Mouse (Mus musculus): ENCODE data around the gene Gas2. TPM values are rescaled to one million over a fixed set of nuclear protein-coding genes. Genes with fewer than 3 reads are reported as not detected.

Gene Gas2
- polyA plus RNA-seq, 1 experiment from 2014 or later: 12.3 TPM

DNA sequence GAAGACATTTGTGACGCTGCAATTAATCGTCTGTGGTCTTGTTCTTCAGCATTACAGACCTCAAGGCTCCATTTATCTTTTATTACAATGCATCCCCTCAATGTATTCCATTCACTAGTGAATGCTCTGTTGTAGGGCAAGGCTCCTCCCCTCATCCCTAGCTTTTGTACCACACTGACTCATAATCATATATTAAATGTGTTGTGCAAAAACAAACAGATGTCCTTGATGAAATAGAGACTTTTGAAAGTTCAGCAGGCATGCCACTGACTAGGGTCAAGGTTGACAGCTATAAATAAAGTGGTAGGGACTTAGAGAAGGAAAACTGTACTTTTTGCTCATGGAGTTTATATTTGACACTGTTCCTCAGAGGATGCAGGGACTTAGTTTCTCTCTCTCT, 111.7 kb downstream of the Gas2 start:
- H3K4me3 ChIP-seq (ENCODE audit: low read length): no peak overlapping the region
- no peaks in the 10 kb centered on the region for H3K9me3 ChIP-seq (ENCODE audit: control insufficient read depth, low read length)
- H3K4me1 ChIP-seq (ENCODE audit: control insufficient read depth, insufficient read depth, low read depth, low read length): no peaks in the 10 kb centered on the region
- no peaks in the 10 kb centered on the region for H3K27me3 ChIP-seq (replicated peaks; ENCODE audit: control insufficient read depth, insufficient read depth, low read length)
- H3K4me2 ChIP-seq (ENCODE audit: low read length): no peak overlapping the region
- H3K27ac ChIP-seq (ENCODE audit: low read depth, low read length): no peak overlapping the region
- H3K9ac ChIP-seq (ENCODE audit: low read depth, low read length): no peak overlapping the region
- WGBS: 59% methylated on average over 2 of the region's 2 CpGs
- no peak for ATAC-seq
- H3K36me3 ChIP-seq (ENCODE audit: control insufficient read depth, insufficient read depth, low read length): no peaks in the 10 kb centered on the region

DNA sequence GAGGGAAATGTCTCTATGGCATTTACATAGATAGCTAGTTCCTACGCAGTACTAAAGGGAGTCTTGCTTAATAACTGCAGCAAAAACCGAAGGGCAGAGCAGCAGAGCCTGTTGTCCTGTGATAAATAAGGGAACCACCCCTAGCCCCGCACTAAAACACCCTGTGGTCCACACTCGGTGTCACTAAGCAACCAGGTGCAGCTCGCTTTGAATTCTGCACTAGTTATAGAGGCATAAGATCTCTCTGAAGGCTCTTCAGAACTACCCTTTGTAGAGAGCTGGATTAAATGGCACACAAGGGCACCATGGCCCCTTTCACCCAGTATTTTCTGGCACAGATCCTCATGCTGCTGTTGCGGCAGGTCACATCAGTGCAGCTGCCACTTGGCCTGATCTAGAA, 113.4 kb downstream of the Gas2 start:
- no peaks in the 10 kb centered on the region for H3K4me1 ChIP-seq (ENCODE audit: control insufficient read depth, insufficient read depth, low read depth, low read length)
- no peaks in the 10 kb centered on the region for H3K36me3 ChIP-seq (ENCODE audit: control insufficient read depth, insufficient read depth, low read length)
- no peaks in the 10 kb centered on the region for H3K27me3 ChIP-seq (replicated peaks; ENCODE audit: control insufficient read depth, insufficient read depth, low read length)
- no peak overlapping the region for H3K9ac ChIP-seq (ENCODE audit: low read depth, low read length)
- no peak overlapping the region for H3K27ac ChIP-seq (ENCODE audit: low read depth, low read length)
- H3K4me2 ChIP-seq (ENCODE audit: low read length): no peak overlapping the region
- no peaks in the 10 kb centered on the region for H3K9me3 ChIP-seq (ENCODE audit: control insufficient read depth, low read length)
- 49% methylated on average over 6 of the region's 6 CpGs for WGBS
- ATAC-seq: no peak
- no peak overlapping the region for H3K4me3 ChIP-seq (ENCODE audit: low read length)

DNA sequence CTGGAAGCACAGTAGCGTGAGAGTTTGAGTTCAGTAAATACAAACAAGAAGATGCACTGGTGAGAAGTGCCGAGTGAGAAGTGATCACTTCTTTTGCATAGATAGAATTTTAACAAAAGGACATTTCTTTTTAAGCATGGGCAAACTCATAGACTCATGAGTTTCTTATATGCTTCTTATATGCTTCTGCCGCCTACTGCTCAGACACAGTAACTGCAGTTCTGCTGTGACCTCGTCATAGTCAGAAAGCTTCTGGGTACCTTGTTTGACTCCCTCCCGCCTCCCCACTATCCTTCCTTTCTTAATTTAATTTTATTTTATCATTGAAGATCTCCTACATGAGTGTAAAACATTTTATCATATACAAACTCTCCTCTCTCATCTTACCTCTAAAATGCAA, 117.5 kb downstream of the Gas2 start:
- no peaks in the 10 kb centered on the region for H3K9me3 ChIP-seq (ENCODE audit: control insufficient read depth, low read length)
- H3K27ac ChIP-seq (ENCODE audit: low read depth, low read length): no peak overlapping the region
- no peaks in the 10 kb centered on the region for H3K36me3 ChIP-seq (ENCODE audit: control insufficient read depth, insufficient read depth, low read length)
- H3K4me2 ChIP-seq (ENCODE audit: low read length): no peak overlapping the region
- no peak overlapping the region for H3K9ac ChIP-seq (ENCODE audit: low read depth, low read length)
- no peaks in the 10 kb centered on the region for H3K4me1 ChIP-seq (ENCODE audit: control insufficient read depth, insufficient read depth, low read depth, low read length)
- 47% methylated on average over 5 of the region's 5 CpGs for WGBS
- H3K4me3 ChIP-seq (ENCODE audit: low read length): no peak overlapping the region
- ATAC-seq: no peak
- no peaks in the 10 kb centered on the region for H3K27me3 ChIP-seq (replicated peaks; ENCODE audit: control insufficient read depth, insufficient read depth, low read length)

DNA sequence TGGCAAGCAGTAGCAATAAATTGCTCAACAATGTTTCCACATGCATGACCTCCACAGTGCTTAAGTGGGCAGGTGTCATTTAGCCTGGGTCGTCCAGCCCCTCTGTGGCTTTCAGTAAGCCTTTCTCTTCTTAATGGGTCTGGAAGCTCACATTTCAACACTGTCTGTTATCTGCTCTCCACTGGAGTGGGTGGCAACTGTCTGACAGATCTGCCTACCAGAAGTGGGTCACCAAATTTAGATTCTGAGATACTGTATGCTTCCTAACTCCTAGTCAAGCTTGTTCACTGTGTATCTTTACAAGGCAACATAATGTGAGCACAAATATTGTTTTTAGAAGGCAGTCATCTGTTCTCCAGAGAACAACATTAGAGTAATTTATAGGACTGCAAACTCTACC, 120.5 kb downstream of the Gas2 start:
- no peak overlapping the region for H3K27ac ChIP-seq (ENCODE audit: low read depth, low read length)
- H3K9me3 ChIP-seq (ENCODE audit: control insufficient read depth, low read length): no peaks in the 10 kb centered on the region
- no peak overlapping the region for H3K9ac ChIP-seq (ENCODE audit: low read depth, low read length)
- no peak overlapping the region for H3K4me2 ChIP-seq (ENCODE audit: low read length)
- no peak overlapping the region for H3K4me3 ChIP-seq (ENCODE audit: low read length)
- no peaks in the 10 kb centered on the region for H3K27me3 ChIP-seq (replicated peaks; ENCODE audit: control insufficient read depth, insufficient read depth, low read length)
- no peaks in the 10 kb centered on the region for H3K4me1 ChIP-seq (ENCODE audit: control insufficient read depth, insufficient read depth, low read depth, low read length)
- no peak for ATAC-seq
- no peaks in the 10 kb centered on the region for H3K36me3 ChIP-seq (ENCODE audit: control insufficient read depth, insufficient read depth, low read length)
- 41% methylated on average over 1 of the region's 1 CpGs for WGBS

DNA sequence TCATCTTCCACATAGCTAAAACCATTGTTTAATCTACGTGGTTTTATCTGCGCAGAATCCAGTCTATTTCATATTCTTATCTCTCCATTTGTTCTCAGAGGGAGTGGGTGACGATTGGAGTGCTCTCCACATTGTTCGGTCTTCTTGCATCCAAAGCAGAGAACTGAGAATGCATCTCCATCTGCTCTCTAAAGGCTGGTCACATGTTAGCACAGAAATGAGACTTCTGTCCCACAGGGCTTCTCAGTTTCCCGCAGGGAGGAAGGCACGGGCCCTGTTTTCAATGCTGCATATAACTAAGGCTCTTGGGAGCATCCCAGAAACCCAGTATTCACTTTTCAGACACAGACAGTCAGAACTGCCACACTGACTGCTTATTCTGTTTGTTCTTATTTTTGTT, 123.9 kb downstream of the Gas2 start:
- H3K4me1 ChIP-seq (ENCODE audit: control insufficient read depth, insufficient read depth, low read depth, low read length): no peaks in the 10 kb centered on the region
- no peak for ATAC-seq
- H3K9ac ChIP-seq (ENCODE audit: low read depth, low read length): no peak overlapping the region
- no peaks in the 10 kb centered on the region for H3K27me3 ChIP-seq (replicated peaks; ENCODE audit: control insufficient read depth, insufficient read depth, low read length)
- no peaks in the 10 kb centered on the region for H3K9me3 ChIP-seq (ENCODE audit: control insufficient read depth, low read length)
- H3K27ac ChIP-seq (ENCODE audit: low read depth, low read length): no peak overlapping the region
- H3K36me3 ChIP-seq (ENCODE audit: control insufficient read depth, insufficient read depth, low read length): no peaks in the 10 kb centered on the region
- no peak overlapping the region for H3K4me2 ChIP-seq (ENCODE audit: low read length)
- H3K4me3 ChIP-seq (ENCODE audit: low read length): no peak overlapping the region
- WGBS: 83% methylated on average over 6 of the region's 6 CpGs

DNA sequence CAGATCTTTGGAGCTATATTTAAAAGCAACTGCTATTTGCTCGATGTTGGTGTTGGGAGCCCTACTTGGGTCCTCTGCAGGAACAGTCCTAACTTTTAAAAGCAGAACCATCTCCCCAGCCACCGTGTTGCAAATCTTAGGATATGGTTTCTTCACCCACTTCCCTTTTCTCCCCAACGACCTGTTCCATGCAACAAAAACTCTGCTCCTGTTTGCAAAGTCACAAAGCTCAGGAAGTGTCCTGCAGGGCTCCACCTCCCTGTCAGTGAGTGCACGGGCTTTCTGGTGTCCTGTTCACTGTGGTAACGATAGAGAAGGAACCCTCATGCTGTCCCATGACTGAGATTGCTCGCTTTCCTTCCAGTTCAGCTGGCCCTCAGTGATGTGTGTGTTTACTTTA, 125.1 kb downstream of the Gas2 start:
- Histone ChIP-seq H3K27ac (ENCODE audit: low read depth, low read length) (no peak overlapping the region), H3K9me3 (ENCODE audit: control insufficient read depth, low read length) (no peaks in the 10 kb centered on the region), H3K27me3 (replicated peaks; ENCODE audit: control insufficient read depth, insufficient read depth, low read length) (no peaks in the 10 kb centered on the region), H3K4me2 (ENCODE audit: low read length) (no peak overlapping the region), H3K4me1 (ENCODE audit: control insufficient read depth, insufficient read depth, low read depth, low read length) (no peaks in the 10 kb centered on the region), H3K9ac (ENCODE audit: low read depth, low read length) (no peak overlapping the region), H3K4me3 (ENCODE audit: low read length) (no peak overlapping the region), H3K36me3 (ENCODE audit: control insufficient read depth, insufficient read depth, low read length) (no peaks in the 10 kb centered on the region)
- no peak for ATAC-seq
- 73% methylated on average over 6 of the region's 6 CpGs for WGBS

DNA sequence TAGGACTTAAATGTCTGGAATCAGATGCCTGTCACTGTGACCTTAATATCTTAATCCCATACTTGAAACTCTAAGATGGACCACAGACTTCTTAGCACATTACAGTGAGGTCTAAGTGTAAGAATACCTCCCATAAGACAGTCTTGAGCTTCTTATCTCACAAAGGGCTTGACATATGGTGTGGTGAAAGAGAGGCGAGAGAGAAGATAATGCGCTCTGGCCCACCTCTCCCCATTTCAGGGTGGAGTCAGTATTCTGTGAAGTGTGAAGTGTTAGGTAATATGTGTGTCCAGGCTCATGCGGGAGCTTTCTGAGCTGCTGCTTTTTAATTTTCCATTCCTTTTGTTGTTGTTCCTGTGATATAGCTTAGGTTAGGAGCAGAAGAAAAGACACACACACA, 129.2 kb downstream of the Gas2 start:
- H3K4me2 ChIP-seq (ENCODE audit: low read length): no peak overlapping the region
- H3K36me3 ChIP-seq (ENCODE audit: control insufficient read depth, insufficient read depth, low read length): no peaks in the 10 kb centered on the region
- H3K9ac ChIP-seq (ENCODE audit: low read depth, low read length): no peak overlapping the region
- WGBS: 82% methylated on average over 3 of the region's 3 CpGs
- no peaks in the 10 kb centered on the region for H3K9me3 ChIP-seq (ENCODE audit: control insufficient read depth, low read length)
- no peaks in the 10 kb centered on the region for H3K4me1 ChIP-seq (ENCODE audit: control insufficient read depth, insufficient read depth, low read depth, low read length)
- no peak overlapping the region for H3K4me3 ChIP-seq (ENCODE audit: low read length)
- no peak for ATAC-seq
- H3K27me3 ChIP-seq (replicated peaks; ENCODE audit: control insufficient read depth, insufficient read depth, low read length): no peaks in the 10 kb centered on the region
- no peak overlapping the region for H3K27ac ChIP-seq (ENCODE audit: low read depth, low read length)

DNA sequence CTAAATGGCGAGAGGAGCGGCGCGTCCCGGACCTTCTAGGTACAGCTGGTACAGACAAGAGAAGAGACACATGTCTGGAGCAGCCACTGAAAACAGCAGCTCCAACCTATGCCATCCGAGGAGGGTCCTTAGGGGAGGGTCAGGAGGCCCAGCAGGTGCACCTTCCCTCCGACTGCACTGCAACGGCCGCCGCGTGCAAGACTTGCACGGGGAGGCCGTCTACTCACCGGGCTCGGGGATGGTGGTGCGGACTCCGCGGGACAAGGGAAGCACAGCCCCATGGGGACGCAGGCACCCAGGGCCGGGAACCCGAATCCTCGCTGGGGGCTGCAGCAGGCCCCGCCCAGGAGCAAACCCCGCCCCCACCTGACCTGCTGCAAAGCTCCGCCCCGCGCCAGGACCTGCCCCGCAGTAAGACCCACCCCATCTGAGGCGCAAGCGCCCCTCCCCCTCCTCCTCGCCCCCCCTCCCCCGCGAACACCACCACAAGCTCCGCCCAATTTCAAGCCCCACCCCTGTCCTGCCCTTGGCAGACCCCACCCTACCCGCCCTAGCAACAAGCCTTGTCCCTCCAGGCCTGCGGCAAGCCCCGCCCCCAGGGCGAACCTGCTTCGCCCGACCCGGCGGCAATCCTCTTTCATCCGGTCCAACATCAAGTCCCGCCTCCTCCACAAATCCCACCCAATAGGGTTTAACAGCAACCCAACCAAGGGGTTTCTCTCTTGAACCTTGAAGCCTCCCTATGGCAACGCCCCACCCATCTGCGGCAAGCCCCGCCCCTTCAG, 143.9 kb downstream of the Gas2 start, which contains the start of gene Svip:
TSS of gene Svip (minus strand) at position 508 of the 785 bp plus-strand sequence.
- peak within 1 kb of the TSS; percentile 77 for H3K9ac ChIP-seq (ENCODE audit: low read depth, low read length)
- H3K27ac ChIP-seq (ENCODE audit: low read depth, low read length): peak within 1 kb of the TSS; percentile 84
- H3K4me3 ChIP-seq (ENCODE audit: low read length): peak within 1 kb of the TSS; percentile 85
- WGBS: under 1% methylated on average over 39 of the region's 47 CpGs
- H3K27me3 ChIP-seq (replicated peaks; ENCODE audit: control insufficient read depth, insufficient read depth, low read length): no peaks in the 10 kb centered on the region; the same call in 1 of the 2 replicates
- H3K4me1 ChIP-seq (ENCODE audit: control insufficient read depth, insufficient read depth, low read depth, low read length): peaks cover 4% of the 10 kb centered on the region
- peak; percentile 97 for ATAC-seq
- no peaks in the 10 kb centered on the region for H3K9me3 ChIP-seq (ENCODE audit: control insufficient read depth, low read length)
- no peaks in the 10 kb centered on the region for H3K36me3 ChIP-seq (ENCODE audit: control insufficient read depth, insufficient read depth, low read length)
- peak within 1 kb of the TSS; percentile 64 for H3K4me2 ChIP-seq (ENCODE audit: low read length)

DNA sequence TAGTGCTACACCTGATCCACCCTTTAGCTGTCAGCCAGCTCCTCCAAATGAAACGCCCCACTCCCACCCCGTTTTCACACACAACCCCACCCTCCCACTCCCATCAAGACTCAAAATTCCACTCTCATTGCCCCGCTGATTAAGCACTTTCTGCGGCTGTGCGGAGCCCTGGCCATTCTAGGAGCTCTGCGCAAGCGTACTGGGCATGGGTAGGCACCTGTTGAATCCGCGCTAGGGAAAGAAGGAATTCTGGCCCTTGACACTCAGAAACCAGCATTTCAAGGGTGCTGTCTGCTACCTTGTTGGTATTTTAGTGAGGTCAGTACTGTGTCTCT, 144.4 kb downstream of the Gas2 start:
- Histone ChIP-seq H3K9me3 (ENCODE audit: control insufficient read depth, low read length) (no peaks in the 10 kb centered on the region), H3K4me1 (ENCODE audit: control insufficient read depth, insufficient read depth, low read depth, low read length) (peaks cover 4% of the 10 kb centered on the region), H3K27me3 (replicated peaks; ENCODE audit: control insufficient read depth, insufficient read depth, low read length) (no peaks in the 10 kb centered on the region; the same call in 1 of the 2 replicates), H3K4me3 (ENCODE audit: low read length) (peak overlapping the region; percentile 85), H3K9ac (ENCODE audit: low read depth, low read length) (peak overlapping the region; percentile 77; the same call in 1 of the 2 replicates), H3K27ac (ENCODE audit: low read depth, low read length) (peak overlapping the region; percentile 84; the same call in 1 of the 2 replicates), H3K4me2 (ENCODE audit: low read length) (peak overlapping the region; percentile 64), H3K36me3 (ENCODE audit: control insufficient read depth, insufficient read depth, low read length) (no peaks in the 10 kb centered on the region)
- WGBS: under 1% methylated on average over 9 of the region's 9 CpGs
- ATAC-seq: peak; percentile 91

All from hindbrain, embryonic 16.5 days (tissue).